Mouse (Mus musculus) midbrain, embryonic 16.5 days (tissue): ENCODE data around the gene Shank2. TPM values are rescaled to one million over a fixed set of nuclear protein-coding genes. Genes with fewer than 3 reads are reported as not detected.

Experiments
- ATAC-seq: fragments of 200-750 bp; cut with Nextera tagmentation; 2 replicates; pipeline ENCODE4 v1.8.0; 2017; ENCODE audit warnings: moderate TSS enrichment
- H3K27ac ChIP-seq: fragments of 300-500 bp; sonication (generic); 2 replicates; pipeline ENCODE4 v1.5.1; 2014; ENCODE audit warnings: mild to moderate bottlenecking, low read length, mixed read lengths
- H3K27me3 ChIP-seq: fragments of 300-500 bp; sonication (generic); 2 replicates; pipeline ENCODE4 v1.6.1; 2014; ENCODE audit warnings: low read depth, low read length, mixed read lengths; ENCODE audit not compliant: control insufficient read depth, insufficient read depth
- H3K36me3 ChIP-seq: fragments of 300-500 bp; sonication (generic); 2 replicates; pipeline ENCODE4 v1.6.1; 2014; ENCODE audit warnings: mild to moderate bottlenecking, low read length, moderate library complexity, mixed read lengths; ENCODE audit not compliant: control insufficient read depth, insufficient read depth
- H3K4me1 ChIP-seq: fragments of 300-500 bp; sonication (generic); 2 replicates; pipeline ENCODE4 v1.6.1; 2014; ENCODE audit warnings: mild to moderate bottlenecking, low read length, mixed read lengths; ENCODE audit not compliant: control insufficient read depth, insufficient read depth
- H3K4me2 ChIP-seq: fragments of 300-500 bp; sonication (generic); 2 replicates; pipeline ENCODE4 v1.6.1; 2014; ENCODE audit warnings: mild to moderate bottlenecking, low read length, mixed read lengths
- H3K4me3 ChIP-seq: fragments of 300-500 bp; sonication (generic); 2 replicates; pipeline ENCODE4 v1.5.1; 2014; ENCODE audit warnings: low read depth, mild to moderate bottlenecking, low read length, moderate library complexity, mixed read lengths
- H3K9ac ChIP-seq: fragments of 300-500 bp; sonication (generic); 2 replicates; pipeline ENCODE4 v1.6.1; 2014; ENCODE audit warnings: low read depth, low read length, mixed read lengths
- H3K9me3 ChIP-seq: fragments of 300-500 bp; sonication (generic); replicated peaks from 2 replicates; pipeline ENCODE4 v1.6.1; 2014; ENCODE audit warnings: mild to moderate bottlenecking, low read length, mixed read lengths; ENCODE audit not compliant: control insufficient read depth, poor library complexity, severe bottlenecking
- WGBS: fragments of 180-500 bp; shearing (Covaris S2); extraction: QIAGEN DNeasy Blood & Tissue Kit; methylation state at CpG from one replicate; pipeline ENCODE4 v1.1.7; 2014; 5-methylcytosine and 5-hydroxymethylcytosine counted together
- polyA plus RNA-seq: library from polyadenylated mRNA; unstranded; fragments of >200 nt; fragmentation: Nextera tagmentation; extraction: Ambion mirVana; gene quantifications from 2 replicates; pipeline ENCODE4 v1.2.1, GENCODE M21; 2015

The Shank2 gene
- 10.0 and 10.5 TPM in 2 replicates for polyA plus RNA-seq

GRCm38 (mm10) chr7:144001628-144002027 lies at the start of gene Shank2:
Shank2 (plus strand) TSS chr7:144001928.
- ATAC-seq: no peak
- Histone ChIP-seq H3K4me1 (no peaks in the 10 kb centered on the region), H3K4me2 (no peak within 1 kb of the TSS), H3K27ac (no peak within 1 kb of the TSS), H3K9ac (no peak within 1 kb of the TSS), H3K36me3 (no peaks in the 10 kb centered on the region), H3K4me3 (no peak within 1 kb of the TSS), H3K27me3 (no peaks in the 10 kb centered on the region), H3K9me3 (peaks cover 9% of the 10 kb centered on the region; the same call in 1 of the 2 replicates)
- 83% methylated on average over 3 of the region's 3 CpGs for whole genome bisulfite sequencing

DNA sequence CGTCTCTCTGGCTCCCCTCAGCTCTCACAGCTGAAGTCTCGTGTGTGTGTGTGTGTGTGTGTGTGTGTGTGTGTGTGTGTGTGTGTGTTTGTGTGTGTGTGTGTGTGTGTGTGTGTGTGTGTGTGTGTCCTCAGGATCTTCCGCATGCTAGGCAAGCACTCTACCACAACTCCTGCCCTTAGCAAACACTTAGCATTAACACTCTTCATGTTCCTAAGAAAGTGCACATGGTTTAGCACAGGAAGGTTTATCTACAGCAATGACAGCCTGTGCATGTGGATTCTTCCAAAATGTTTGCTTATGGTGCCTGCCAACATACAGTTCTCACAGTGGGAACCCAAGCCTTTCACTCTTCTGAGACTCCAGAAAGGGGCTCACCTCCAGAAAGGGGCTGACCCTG lies 49.6 kb upstream of the Shank2 start:
- no peak for ATAC-seq
- Histone ChIP-seq H3K4me3 (no peak overlapping the region), H3K36me3 (no peaks in the 10 kb centered on the region), H3K4me1 (no peaks in the 10 kb centered on the region), H3K9me3 (no peaks in the 10 kb centered on the region), H3K4me2 (no peak overlapping the region), H3K9ac (no peak overlapping the region), H3K27me3 (no peaks in the 10 kb centered on the region), H3K27ac (no peak overlapping the region)
- 69% methylated on average over 3 of the region's 3 CpGs for WGBS

DNA sequence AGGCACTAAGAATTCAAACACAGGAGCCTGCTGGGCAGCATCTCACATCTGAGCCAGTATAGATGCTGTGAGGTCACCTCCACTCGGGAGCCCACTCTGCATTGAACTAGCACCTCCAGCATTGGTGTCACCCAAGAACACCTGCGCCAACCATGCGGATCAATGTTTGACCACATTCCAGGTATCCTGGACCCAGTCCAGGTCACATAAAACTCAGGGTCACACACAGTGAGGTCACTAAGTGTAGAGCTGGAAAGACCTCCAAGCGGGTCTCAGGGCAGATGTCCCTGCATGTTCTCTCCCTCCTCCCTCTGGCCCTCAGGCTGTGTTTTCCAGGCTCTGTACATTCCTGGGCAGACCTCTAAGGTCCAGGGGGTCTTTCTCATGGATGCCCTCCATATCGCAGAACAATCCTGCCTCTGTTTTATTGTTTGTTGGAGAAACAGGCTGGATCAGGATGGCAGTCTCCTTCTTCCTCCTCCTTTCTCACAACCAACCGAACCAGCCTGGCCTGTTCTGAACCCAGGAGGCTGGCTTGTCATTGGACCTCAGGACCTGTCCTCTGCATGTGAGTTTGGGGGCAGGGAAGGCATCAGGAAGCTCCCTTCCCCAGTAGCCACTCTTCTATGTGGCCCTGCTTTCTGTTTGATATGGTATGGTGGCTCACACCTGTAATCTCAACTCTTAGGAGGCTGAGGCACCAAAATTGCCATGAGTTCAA lies 45.0 kb upstream of the Shank2 start:
- no peak overlapping the region for H3K4me2 ChIP-seq
- no peaks in the 10 kb centered on the region for H3K9me3 ChIP-seq
- H3K27ac ChIP-seq: no peak overlapping the region
- no peak for ATAC-seq
- no peak overlapping the region for H3K4me3 ChIP-seq
- no peak overlapping the region for H3K9ac ChIP-seq
- no peaks in the 10 kb centered on the region for H3K36me3 ChIP-seq
- no peaks in the 10 kb centered on the region for H3K4me1 ChIP-seq
- H3K27me3 ChIP-seq: no peaks in the 10 kb centered on the region
- WGBS: 86% methylated on average over 6 of the region's 6 CpGs

DNA sequence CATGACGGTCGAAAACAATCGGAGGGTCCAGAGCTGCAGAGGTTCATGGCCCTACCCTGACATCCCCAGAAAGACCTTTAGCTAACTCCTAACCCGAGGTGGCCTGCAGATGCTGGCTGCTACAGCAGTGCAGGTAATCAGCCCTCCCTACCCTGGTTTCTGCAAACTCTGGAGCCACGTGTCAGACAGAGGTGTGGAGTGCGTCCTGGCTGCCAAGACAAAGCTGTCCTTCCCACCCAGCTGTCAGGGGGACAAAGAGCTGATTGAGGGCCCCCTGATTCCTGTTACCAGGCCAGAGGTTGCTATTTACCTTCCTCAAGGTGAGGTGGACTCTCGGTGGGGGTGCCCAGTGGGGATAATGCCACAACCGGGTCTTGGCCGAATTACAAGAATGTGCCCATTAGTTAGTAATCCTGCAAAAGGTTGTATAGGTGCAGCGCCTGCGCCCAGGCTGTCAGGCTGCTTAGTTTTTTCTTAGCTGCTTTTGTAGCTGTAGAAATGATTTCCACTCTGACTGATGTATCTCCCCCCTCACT lies 43.6 kb upstream of the Shank2 start:
- Histone ChIP-seq H3K9ac (no peak overlapping the region), H3K27ac (no peak overlapping the region), H3K27me3 (no peaks in the 10 kb centered on the region), H3K4me2 (no peak overlapping the region), H3K36me3 (no peaks in the 10 kb centered on the region), H3K4me3 (no peak overlapping the region), H3K9me3 (no peaks in the 10 kb centered on the region), H3K4me1 (no peaks in the 10 kb centered on the region)
- 58% methylated on average over 11 of the region's 11 CpGs for WGBS
- ATAC-seq: no peak

- no peak overlapping the region for H3K27ac ChIP-seq
- H3K9me3 ChIP-seq: no peaks in the 10 kb centered on the region
- no peak overlapping the region for H3K9ac ChIP-seq
- H3K4me1 ChIP-seq: no peaks in the 10 kb centered on the region
- WGBS: 82% methylated on average over 5 of the region's 5 CpGs
- no peak overlapping the region for H3K4me3 ChIP-seq
- no peaks in the 10 kb centered on the region for H3K36me3 ChIP-seq
- ATAC-seq: no peak
- H3K4me2 ChIP-seq: no peak overlapping the region
- H3K27me3 ChIP-seq: no peaks in the 10 kb centered on the region
Observed at GRCm38 (mm10) chr7:143963813-143964212, 37.9 kb upstream of the Shank2 start.

- no peak for ATAC-seq
- no peaks in the 10 kb centered on the region for H3K9me3 ChIP-seq
- no peak overlapping the region for H3K4me2 ChIP-seq
- H3K9ac ChIP-seq: no peak overlapping the region
- H3K36me3 ChIP-seq: no peaks in the 10 kb centered on the region
- no peaks in the 10 kb centered on the region for H3K27me3 ChIP-seq
- H3K4me1 ChIP-seq: no peaks in the 10 kb centered on the region
- no peak overlapping the region for H3K4me3 ChIP-seq
- WGBS: 83% methylated on average over 7 of the region's 7 CpGs
- no peak overlapping the region for H3K27ac ChIP-seq
Observed at GRCm38 (mm10) chr7:143966621-143967020, 35.1 kb upstream of the Shank2 start.

DNA sequence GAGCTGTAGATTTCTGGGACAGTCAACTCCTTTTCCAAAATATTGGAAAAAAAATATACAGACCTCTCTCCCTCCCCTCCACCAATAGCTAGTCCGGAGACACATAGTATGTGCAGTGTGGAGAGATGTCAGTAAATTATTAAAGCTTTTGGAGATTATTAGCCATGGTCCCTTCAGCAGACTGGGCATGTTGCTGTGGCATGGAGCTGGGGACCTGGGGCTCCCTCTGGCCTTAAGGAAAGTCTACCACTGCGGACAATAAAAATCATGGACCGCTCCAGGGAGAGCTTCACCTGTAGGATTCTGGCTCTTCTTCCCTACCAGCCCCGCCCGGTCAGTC lies 24.3 kb upstream of the Shank2 start:
- peaks cover 16% of the 10 kb centered on the region; the same call in 1 of the 2 replicates for H3K4me1 ChIP-seq
- H3K36me3 ChIP-seq: no peaks in the 10 kb centered on the region
- peak overlapping the region; percentile 99 for H3K4me2 ChIP-seq
- H3K27ac ChIP-seq: no peak overlapping the region
- WGBS: 13% methylated on average over 5 of the region's 5 CpGs
- peak overlapping the region; percentile 58 for H3K4me3 ChIP-seq
- peak overlapping the region; percentile 69 for H3K9ac ChIP-seq
- peaks cover 42% of the 10 kb centered on the region for H3K27me3 ChIP-seq
- ATAC-seq: no peak
- no peaks in the 10 kb centered on the region for H3K9me3 ChIP-seq

DNA sequence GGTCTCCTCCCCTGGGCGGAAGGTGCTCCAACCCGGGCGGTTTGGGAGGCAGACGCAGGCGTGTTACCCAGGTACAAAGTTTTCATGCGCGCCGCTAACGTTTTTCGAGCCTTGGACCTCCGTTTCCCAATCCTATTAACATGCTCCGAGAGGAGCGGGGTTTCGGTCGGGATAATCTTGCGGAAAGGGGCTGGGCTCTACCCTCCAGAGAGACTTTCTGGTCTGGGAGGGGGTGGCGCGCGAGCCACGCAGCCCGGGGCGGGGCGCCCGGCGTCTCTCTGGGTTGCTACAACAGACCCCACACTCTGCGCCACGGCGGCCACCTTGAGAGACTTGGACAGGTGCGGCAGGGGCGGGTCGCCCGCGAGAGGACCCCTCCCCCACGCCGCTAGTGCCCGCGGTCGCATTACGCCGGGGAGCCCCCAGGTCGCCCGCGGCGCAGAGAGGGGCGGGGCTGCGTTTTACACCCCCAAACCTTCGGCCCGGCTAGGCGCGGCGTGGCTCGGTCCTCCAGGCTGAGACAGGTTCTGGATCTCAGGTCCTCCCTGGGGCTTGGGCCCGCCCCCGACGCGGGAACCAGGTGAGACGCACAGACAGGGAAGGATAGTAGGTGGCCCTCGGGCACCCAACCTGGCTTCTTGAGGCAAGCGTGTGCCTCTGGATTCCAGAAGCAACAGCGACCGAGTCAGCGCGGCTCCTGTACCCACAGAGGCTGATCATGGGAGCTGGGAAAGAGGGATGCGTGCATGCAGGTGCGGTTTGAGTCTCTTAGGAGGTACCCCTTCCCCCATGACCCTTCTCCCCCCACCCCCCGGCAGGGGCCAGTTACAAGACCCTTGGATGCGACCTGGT lies 23.7 kb upstream of the Shank2 start:
- H3K27me3 ChIP-seq: peaks cover 42% of the 10 kb centered on the region
- under 1% methylated on average over 66 of the region's 67 CpGs for WGBS

More for the DNA sequence above, 23.7 kb upstream of the Shank2 start:
- H3K36me3 ChIP-seq: no peaks in the 10 kb centered on the region
- peak overlapping the region; percentile 69 for H3K9ac ChIP-seq
- peak overlapping the region; percentile 99 for H3K4me2 ChIP-seq
- ATAC-seq: peak; percentile 79
- H3K27ac ChIP-seq: no peak overlapping the region
- H3K9me3 ChIP-seq: no peaks in the 10 kb centered on the region
- peak overlapping the region; percentile 58 for H3K4me3 ChIP-seq
- H3K4me1 ChIP-seq: peaks cover 16% of the 10 kb centered on the region; the same call in 1 of the 2 replicates
